Mouse (Mus musculus): ENCODE measurements at regions not wholly inside any gene's neighbourhood (a gene's known extent, or its start where the extent isn't known, plus 50 kb on each side); places are given as distances from the start of the nearest gene placed in this dataset.
A peak's percentile ranks its signal among the peaks of the same experiment; 100 is the strongest.

- no peak for DNase-seq
Observed at GRCm38 (mm10) chr1:23602710-23603291, 158.8 kb upstream of the B3gat2 start.

GRCm38 (mm10) chr1:23629366-23629765 lies 132.2 kb upstream of the B3gat2 start:
- DNase-seq = no peak

GRCm38 (mm10) chr1:23645093-23645492 lies 116.5 kb upstream of the B3gat2 start:
- no peak for DNase-seq

GRCm38 (mm10) chr1:23648875-23649506 lies 112.6 kb upstream of the B3gat2 start:
- DNase-seq = no peak

- no peak for DNase-seq
Observed at GRCm38 (mm10) chr1:23649886-23650285, 111.7 kb upstream of the B3gat2 start.

GRCm38 (mm10) chr1:23653628-23654027 lies 107.9 kb upstream of the B3gat2 start:
- DNase-seq = no peak

- no peak for DNase-seq
Observed at GRCm38 (mm10) chr1:23655768-23656167, 105.8 kb upstream of the B3gat2 start.

GRCm38 (mm10) chr1:23656302-23656701 lies 105.3 kb upstream of the B3gat2 start:
- no peak for DNase-seq

GRCm38 (mm10) chr1:23656718-23657117 lies 104.8 kb upstream of the B3gat2 start:
- DNase-seq = peak; percentile 19

- no peak for DNase-seq
Observed at GRCm38 (mm10) chr1:23670514-23670913, 91.0 kb upstream of the B3gat2 start.

GRCm38 (mm10) chr1:23674357-23674756 lies 87.2 kb upstream of the B3gat2 start:
- no peak for DNase-seq

- DNase-seq = no peak
Observed at GRCm38 (mm10) chr1:23676301-23676700, 85.3 kb upstream of the B3gat2 start.

GRCm38 (mm10) chr1:23689398-23689797 lies 72.2 kb upstream of the B3gat2 start:
- no peak for DNase-seq

- DNase-seq = peak; percentile 24
Observed at GRCm38 (mm10) chr1:23705489-23705888, 56.1 kb upstream of the B3gat2 start.

GRCm38 (mm10) chr1:23706450-23706849 lies 55.1 kb upstream of the B3gat2 start:
- DNase-seq = no peak

Data from kidney, adult 11 months (tissue).